Mouse (Mus musculus) spleen, adult 2 months (tissue): ENCODE measurements at regions not wholly inside any gene's neighbourhood (a gene's known extent, or its start where the extent isn't known, plus 50 kb on each side); places are given as distances from the start of the nearest gene placed in this dataset.
A peak's percentile ranks its signal among the peaks of the same experiment; 100 is the strongest.
"Not testable (repeated sequence)": the region's sequence is repeated elsewhere in the genome, so short reads cannot be mapped to it uniquely, and the experiment has no call there.

ENCODE experiments used
- CTCF ChIP-seq: fragments of 200-500 bp; IDR thresholded peaks from 2 replicates; pipeline ENCODE4 v1.5.1; 2011; ENCODE audit warnings: mild to moderate bottlenecking, inconsistent platforms; ENCODE audit not compliant: insufficient read depth, insufficient read length, insufficient replicate concordance; ENCODE audit errors: extremely low read depth
- POLR2A ChIP-seq: fragments of 200-500 bp; IDR thresholded peaks from 2 replicates; pipeline ENCODE4 v1.6.1; 2011; ENCODE audit warnings: low read depth, low read length, inconsistent platforms

GRCm38 (mm10) chr12:115146471-115146870 lies 901.1 kb upstream of the Zfp386 start:
- 0 out of 2 replicates have a peak, but pooled peaks have one; percentile 1 for TF ChIP-seq CTCF
- TF ChIP-seq POLR2A = not testable (repeated sequence)
